Comparison of ENCODE assay signal across 8 mouse cellular contexts in the genomic region with DNA sequence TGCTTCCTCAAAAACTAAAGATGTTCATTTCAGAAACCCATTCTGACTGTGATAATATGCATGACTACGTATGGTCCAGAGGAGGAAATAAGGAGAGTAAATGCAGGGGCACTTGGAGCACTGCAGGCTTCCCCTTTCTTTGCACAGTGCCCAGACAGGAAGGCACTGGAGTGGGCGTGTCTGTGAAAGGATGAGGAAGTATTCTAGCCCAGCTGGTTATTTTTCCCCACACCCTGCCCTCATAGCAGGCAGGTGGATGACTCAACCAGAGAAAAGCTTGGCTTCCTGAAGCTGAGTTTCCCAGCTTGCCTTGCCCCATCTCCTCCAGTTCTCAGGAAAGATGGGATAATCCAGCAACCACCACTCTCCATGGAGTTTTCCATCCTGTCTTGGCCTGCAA. TPM values are rescaled to one million over a fixed set of nuclear protein-coding genes. Genes with fewer than 3 reads are reported as not detected.
A peak's percentile ranks its signal among the peaks of the same experiment; 100 is the strongest.
DNase-seq lines count a peak whose midpoint lies in the region; ATAC-seq and TF ChIP-seq lines count a peak whose summit lies in the region.

No protein-coding gene starts in this region.

- TF ChIP-seq EP300 in heart, postnatal 0 days (IDR thresholded peaks at IDR 0.05; ENCODE audit: low read depth): no peak
- no peak for TF ChIP-seq EP300 in lung, postnatal 0 days (IDR thresholded peaks at IDR 0.05)

- peak; percentile 60 for ATAC-seq in G1E (ENCODE audit: extremely low read depth, insufficient number of reproducible peaks, low FRiP score, poor library complexity, severe bottlenecking)
- ATAC-seq in heart, postnatal 0 days (ENCODE audit: insufficient read depth, low read depth): no peak
- peak; percentile 85 for ATAC-seq in lung, postnatal 0 days
- ATAC-seq in hindbrain, embryonic 12.5 days (ENCODE audit: low FRiP score): no peak
- ATAC-seq in hindbrain, postnatal 0 days: no peak

- H3K4me2 ChIP-seq in heart, postnatal 0 days (ENCODE audit: low read depth, low read length): no peak overlapping the region
- no peak overlapping the region for H3K4me2 ChIP-seq in lung, postnatal 0 days (replicated peaks; ENCODE audit: low read depth, low read length)
- no peak overlapping the region for H3K4me2 ChIP-seq in hindbrain, embryonic 12.5 days (replicated peaks)
- H3K4me2 ChIP-seq in hindbrain, postnatal 0 days (ENCODE audit: low read depth, low read length): no peak overlapping the region

- H3K27ac ChIP-seq in heart, postnatal 0 days (ENCODE audit: low read depth): peak overlapping the region; percentile 15; the same call in 1 of the 2 replicates
- H3K27ac ChIP-seq in lung, postnatal 0 days (ENCODE audit: low read length): no peak overlapping the region
- no peak overlapping the region for H3K27ac ChIP-seq in hindbrain, embryonic 12.5 days
- no peak overlapping the region for H3K27ac ChIP-seq in hindbrain, postnatal 0 days

- peaks cover 19% of the 10 kb centered on the region for H3K4me1 ChIP-seq in G1E (ENCODE audit: insufficient read depth, low read depth, low read length)
- peaks cover 12% of the 10 kb centered on the region; the same call in 1 of the 2 replicates for H3K4me1 ChIP-seq in heart, postnatal 0 days (ENCODE audit: control insufficient read depth, insufficient read depth)
- no peaks in the 10 kb centered on the region for H3K4me1 ChIP-seq in lung, postnatal 0 days (ENCODE audit: insufficient read depth, low read depth, low read length)
- H3K4me1 ChIP-seq in hindbrain, embryonic 12.5 days: peaks cover 2% of the 10 kb centered on the region; the same call in 1 of the 2 replicates
- no peaks in the 10 kb centered on the region for H3K4me1 ChIP-seq in hindbrain, postnatal 0 days (ENCODE audit: insufficient read depth, low read length)

- peaks cover 79% of the 10 kb centered on the region for H3K36me3 ChIP-seq in G1E (replicated peaks)
- peaks cover 57% of the 10 kb centered on the region for H3K36me3 ChIP-seq in heart, postnatal 0 days (replicated peaks; ENCODE audit: control insufficient read depth, insufficient read depth, low read length)
- H3K36me3 ChIP-seq in lung, postnatal 0 days (ENCODE audit: insufficient read depth, low read length): no peaks in the 10 kb centered on the region; the same call in none of the 2 replicates
- H3K36me3 ChIP-seq in hindbrain, embryonic 12.5 days: peaks cover 22% of the 10 kb centered on the region
- H3K36me3 ChIP-seq in hindbrain, postnatal 0 days (ENCODE audit: insufficient read depth, low read length): peaks cover 37% of the 10 kb centered on the region

- DNase-seq in kidney, adult 9 months: peak; percentile 27
- DNase-seq in kidney, adult 18-20 months: no peak
- peak; percentile 66 for DNase-seq in G1E (ENCODE audit: low spot score)
- DNase-seq in heart, postnatal 0 days (ENCODE audit: low spot score): peak; percentile 16
- DNase-seq in lung, postnatal 0 days (ENCODE audit: low spot score): peak; percentile 91
- no peak for DNase-seq in hindbrain, postnatal 0 days (ENCODE audit: low spot score)
- DNase-seq in layer of hippocampus, postnatal 25 days (ENCODE audit: extremely low spot score in 1 of 2, low spot score in 1 of 2): no peak

- 68% methylated on average over 2 of the region's 2 CpGs for WGBS in heart, postnatal 0 days
- WGBS in lung, postnatal 0 days: 31% methylated on average over 2 of the region's 2 CpGs
- WGBS in hindbrain, embryonic 12.5 days: 83% methylated on average over 2 of the region's 2 CpGs
- 76% methylated on average over 2 of the region's 2 CpGs for WGBS in hindbrain, postnatal 0 days

- H3K27me3 ChIP-seq in G1E (ENCODE audit: insufficient read depth, low read length): no peaks in the 10 kb centered on the region
- no peaks in the 10 kb centered on the region for H3K27me3 ChIP-seq in heart, postnatal 0 days (ENCODE audit: control insufficient read depth, insufficient read depth, low read length)
- no peaks in the 10 kb centered on the region for H3K27me3 ChIP-seq in lung, postnatal 0 days (replicated peaks; ENCODE audit: insufficient read depth, low read length)
- no peaks in the 10 kb centered on the region for H3K27me3 ChIP-seq in hindbrain, embryonic 12.5 days
- no peaks in the 10 kb centered on the region for H3K27me3 ChIP-seq in hindbrain, postnatal 0 days (ENCODE audit: insufficient read depth, low read length)

- H3K9me3 ChIP-seq in G1E (replicated peaks): no peaks in the 10 kb centered on the region
- H3K9me3 ChIP-seq in heart, postnatal 0 days (replicated peaks; ENCODE audit: control insufficient read depth, low read length): no peaks in the 10 kb centered on the region
- H3K9me3 ChIP-seq in lung, postnatal 0 days (ENCODE audit: low read length): no peaks in the 10 kb centered on the region
- H3K9me3 ChIP-seq in hindbrain, embryonic 12.5 days (replicated peaks): no peaks in the 10 kb centered on the region
- no peaks in the 10 kb centered on the region for H3K9me3 ChIP-seq in hindbrain, postnatal 0 days (ENCODE audit: low read length)

- no peak overlapping the region for H3K4me3 ChIP-seq in G1E (ENCODE audit: low read depth, low read length)
- no peak overlapping the region for H3K4me3 ChIP-seq in heart, postnatal 0 days (ENCODE audit: low read depth, low read length)
- H3K4me3 ChIP-seq in lung, postnatal 0 days (ENCODE audit: low read depth, low read length): no peak overlapping the region
- no peak overlapping the region for H3K4me3 ChIP-seq in hindbrain, embryonic 12.5 days
- H3K4me3 ChIP-seq in hindbrain, postnatal 0 days (ENCODE audit: low read length): no peak overlapping the region

- H3K9ac ChIP-seq in heart, postnatal 0 days (replicated peaks; ENCODE audit: low read depth, low read length): no peak overlapping the region
- H3K9ac ChIP-seq in lung, postnatal 0 days (replicated peaks; ENCODE audit: low read depth): no peak overlapping the region
- no peak overlapping the region for H3K9ac ChIP-seq in hindbrain, embryonic 12.5 days
- no peak overlapping the region for H3K9ac ChIP-seq in hindbrain, postnatal 0 days (replicated peaks; ENCODE audit: low read length)

- no peak for TF ChIP-seq CTCF in G1E (IDR thresholded peaks at IDR 0.05; ENCODE audit: low read depth, low read length)
- TF ChIP-seq CTCF in heart, postnatal 0 days (IDR thresholded peaks at IDR 0.05; ENCODE audit: low read depth): no peak
- no peak for TF ChIP-seq CTCF in lung, postnatal 0 days (IDR thresholded peaks at IDR 0.05)
- no peak for TF ChIP-seq CTCF in hindbrain, postnatal 0 days (IDR thresholded peaks at IDR 0.05; ENCODE audit: low read depth)

RNA-seq across cellular contexts. Expression of a gene that starts 34.6 kb away (rescaled TPM):
- 142 and 152 TPM in 2 replicates for total RNA-seq in G1E (2014; fragmentation: Nextera tagmentation)
- total RNA-seq in G1E (2017): 139 and 166 TPM in 2 replicates
- polyA plus RNA-seq in G1E (2012): 92.2 and 117 TPM in 2 replicates
- 101 and 180 TPM in 2 replicates for total RNA-seq in heart, postnatal 0 days (2014; rRNA removed; ENCODE audit: low replicate concordance)
- 424 and 438 TPM in 2 replicates for polyA plus RNA-seq in heart, postnatal 0 days (2015; fragmentation: Nextera tagmentation; extraction: Ambion mirVana)
- polyA plus RNA-seq in lung, postnatal 0 days (2015; fragmentation: Nextera tagmentation; extraction: Ambion mirVana): 608 and 674 TPM in 2 replicates
- 297 and 307 TPM in 2 replicates for polyA plus RNA-seq in hindbrain, embryonic 12.5 days (2016; fragmentation: Nextera tagmentation; extraction: Ambion mirVana)
- total RNA-seq in hindbrain, postnatal 0 days (2014; rRNA removed): 153 and 158 TPM in 2 replicates
- polyA plus RNA-seq in hindbrain, postnatal 0 days (2015; fragmentation: Nextera tagmentation; extraction: Ambion mirVana): 465 and 469 TPM in 2 replicates
- 100 to 1,000 TPM; 241 to 253 TPM for total RNA-seq in layer of hippocampus, postnatal 25 days (2021)

Comparison
In these comparisons a context has a peak if more than half of its experiments do, and no peak if none do; other contexts are left out.
1. DNase-seq: peak in kidney, adult 9 months (single experiment), G1E (single experiment), heart, postnatal 0 days (single experiment) and lung, postnatal 0 days (single experiment); none in kidney, adult 18-20 months (single experiment), hindbrain, postnatal 0 days (single experiment) and layer of hippocampus, postnatal 25 days (0 of 2).
2. ATAC-seq: peak in G1E (single experiment) and lung, postnatal 0 days (single experiment); none in heart, postnatal 0 days (single experiment), hindbrain, embryonic 12.5 days (single experiment) and hindbrain, postnatal 0 days (single experiment).